Mouse (Mus musculus) heart, adult 2 months (tissue): ENCODE measurements around the gene Tbc1d4. TPM values are rescaled to one million over a fixed set of nuclear protein-coding genes. Genes with fewer than 3 reads are reported as not detected.
A peak's percentile ranks its signal among the peaks of the same experiment; 100 is the strongest.

Source experiments
- DNase-seq, 2 experiments: peaks; one replicate each; pipeline ENCODE4 v3.0.0; 2021
- H3K27ac ChIP-seq: fragments of 200-600 bp; 2 replicates; pipeline ENCODE4 v1.8.1; 2022
- H3K27me3 ChIP-seq: fragments of 200-500 bp; 2 replicates; pipeline ENCODE4 v1.6.1; 2012; ENCODE audit warnings: mild to moderate bottlenecking, low read length, inconsistent platforms, mixed read lengths; ENCODE audit not compliant: control insufficient read depth, insufficient read depth
- H3K36me3 ChIP-seq: fragments of 200-500 bp; 2 replicates; pipeline ENCODE4 v1.6.1; 2012; ENCODE audit warnings: low read length, inconsistent platforms; ENCODE audit not compliant: control insufficient read depth, insufficient read depth
- H3K4me1 ChIP-seq: fragments of 200-500 bp; 2 replicates; pipeline ENCODE4 v1.6.1; 2011; ENCODE audit warnings: low read length; ENCODE audit not compliant: control insufficient read depth, insufficient read depth
- H3K4me3 ChIP-seq: fragments of 200-600 bp; 2 replicates; pipeline ENCODE4 v1.8.1; 2022
- H3K79me2 ChIP-seq: fragments of 200-500 bp; replicated peaks from 2 replicates; pipeline ENCODE4 v1.6.1; 2012; ENCODE audit warnings: mild to moderate bottlenecking, inconsistent platforms, low read length, moderate library complexity, mixed read lengths; ENCODE audit not compliant: control insufficient read depth, insufficient read depth
- H3K9ac ChIP-seq: fragments of 200-500 bp; 2 replicates; pipeline ENCODE4 v1.6.1; 2012; ENCODE audit warnings: low read depth, mild to moderate bottlenecking, control low read depth, inconsistent platforms, low read length, mixed read lengths
- CTCF ChIP-seq: fragments of 200-600 bp; IDR thresholded peaks from 2 replicates; pipeline ENCODE4 v1.8.1; 2022; ENCODE audit warnings: antibody characterized with exemption, mild to moderate bottlenecking, moderate library complexity
- EP300 ChIP-seq: fragments of 200-500 bp; IDR thresholded peaks from 2 replicates; pipeline ENCODE4 v1.6.1; 2011; ENCODE audit warnings: low read depth, low read length, control low read depth; ENCODE audit not compliant: insufficient read depth
- POLR2A ChIP-seq: fragments of 200-500 bp; IDR thresholded peaks from 2 replicates; pipeline ENCODE4 v1.6.1; 2011; ENCODE audit warnings: mild to moderate bottlenecking, low read depth, low read length, control low read depth; ENCODE audit not compliant: insufficient read depth
- WGBS: fragments of 180-500 bp; shearing (Covaris S2); methylation state at CpG from one replicate; pipeline ENCODE4 v1.1.7; 2018; 5-methylcytosine and 5-hydroxymethylcytosine counted together
- intact Hi-C: fragments of 180-260 bp; cut with DNase I; formaldehyde crosslinking; loops from one replicate; pipeline ENCODE4 v1.15.1; 2025
- polyA plus RNA-seq: library from polyadenylated mRNA; depleted of rRNA; stranded (reverse); fragments of >200 nt; gene quantifications from 2 replicates; pipeline ENCODE4 v1.2.3, GENCODE M21; 2012
- total RNA-seq, 2 experiments: library from RNA; stranded (reverse); gene quantifications; 2 replicates each; pipeline ENCODE4 v1.2.3; 2021

Gene Tbc1d4
- total and polyA plus RNA-seq, 3 experiments, result 33.2 to 90.6 (median 84.1) TPM

GRCm38 (mm10) chr14:101605843-101606242, 3.1 kb downstream of the Tbc1d4 start:
- 59% methylated on average over 2 of the region's 2 CpGs for WGBS
- peak; percentile 45 for TF ChIP-seq CTCF
- no peak for TF ChIP-seq EP300
- no peaks in the 10 kb centered on the region; the same call in 1 of the 2 replicates for H3K4me1 ChIP-seq
- peaks cover 2% of the 10 kb centered on the region for H3K79me2 ChIP-seq
- H3K27me3 ChIP-seq, result no peaks in the 10 kb centered on the region
- H3K27ac ChIP-seq, result no peak overlapping the region
- H3K4me3 ChIP-seq, result no peak overlapping the region
- no peak for DNase-seq
- intact Hi-C loops, result loop anchor here (5.0 kb wide), 1 partner anchor 121 kb away; the partner anchor contains the start of genes Gm9922 and Lmo7
- no peak overlapping the region for H3K9ac ChIP-seq
- no peaks in the 10 kb centered on the region; the same call in 1 of the 2 replicates for H3K36me3 ChIP-seq

GRCm38 (mm10) chr14:101602851-101603250, 6.1 kb downstream of the Tbc1d4 start:
- WGBS, result 46% methylated on average over 3 of the region's 3 CpGs
- Histone ChIP-seq H3K79me2 (peaks cover 2% of the 10 kb centered on the region), H3K36me3 (no peaks in the 10 kb centered on the region; the same call in 1 of the 2 replicates), H3K27me3 (no peaks in the 10 kb centered on the region), H3K4me3 (no peak overlapping the region), H3K27ac (no peak overlapping the region), H3K4me1 (no peaks in the 10 kb centered on the region; the same call in 1 of the 2 replicates), H3K9ac (0 out of 2 replicates have a peak overlapping the region, but pooled peaks have one; percentile 30)
- no peak for DNase-seq
- intact Hi-C loops, result no loop called here
- TF ChIP-seq CTCF (no peak), POLR2A (no peak), EP300 (no peak)

GRCm38 (mm10) chr14:101597096-101597715, 11.8 kb downstream of the Tbc1d4 start:
- no peak overlapping the region for H3K4me3 ChIP-seq
- no peaks in the 10 kb centered on the region for H3K36me3 ChIP-seq
- H3K27ac ChIP-seq, result no peak overlapping the region
- H3K27me3 ChIP-seq, result no peaks in the 10 kb centered on the region
- DNase-seq, result peak in 1 of 2 experiments; percentile 33
- no peaks in the 10 kb centered on the region for H3K79me2 ChIP-seq
- H3K4me1 ChIP-seq, result no peaks in the 10 kb centered on the region
- H3K9ac ChIP-seq, result no peak overlapping the region
- TF ChIP-seq POLR2A (no peak), CTCF (no peak), EP300 (no peak)
- intact Hi-C loops, result loop anchor here (5.0 kb wide), 1 partner anchor 40 kb away; no protein-coding TSS in a partner anchor
- 73% methylated on average over 13 of the region's 14 CpGs for WGBS

- Histone ChIP-seq H3K27me3 (no peaks in the 10 kb centered on the region), H3K36me3 (no peaks in the 10 kb centered on the region), H3K79me2 (no peaks in the 10 kb centered on the region), H3K27ac (no peak overlapping the region), H3K9ac (no peak overlapping the region), H3K4me3 (no peak overlapping the region), H3K4me1 (no peaks in the 10 kb centered on the region)
- WGBS, result 91% methylated on average over 9 of the region's 9 CpGs
- TF ChIP-seq CTCF (no peak), EP300 (no peak), POLR2A (no peak)
- no peak for DNase-seq
- intact Hi-C loops, result loop anchor here (5.0 kb wide), 1 partner anchor 39 kb away; no protein-coding TSS in a partner anchor
These were observed 12.3 kb downstream of the Tbc1d4 start for GRCm38 (mm10) chr14:101596691-101597090.

GRCm38 (mm10) chr14:101595301-101596080, 13.5 kb downstream of the Tbc1d4 start:
- Histone ChIP-seq H3K27me3 (no peaks in the 10 kb centered on the region), H3K36me3 (0 out of 2 replicates have a peak, but pooled peaks cover 2% of the 10 kb centered on the region), H3K79me2 (no peaks in the 10 kb centered on the region), H3K4me3 (no peak overlapping the region), H3K9ac (no peak overlapping the region), H3K4me1 (no peaks in the 10 kb centered on the region), H3K27ac (no peak overlapping the region)
- intact Hi-C loops, result loop anchor here (5.0 kb wide), 1 partner anchor 38 kb away; no protein-coding TSS in a partner anchor
- WGBS, result 75% methylated on average over 13 of the region's 13 CpGs
- TF ChIP-seq POLR2A (no peak), CTCF (no peak), EP300 (no peak)
- DNase-seq, result no peak

- peaks cover 1% of the 10 kb centered on the region; the same call in 1 of the 2 replicates for H3K79me2 ChIP-seq
- intact Hi-C loops, result no loop called here
- H3K27ac ChIP-seq, result no peak overlapping the region
- TF ChIP-seq EP300 (no peak), CTCF (no peak), POLR2A (no peak)
- H3K27me3 ChIP-seq, result no peaks in the 10 kb centered on the region
- no peaks in the 10 kb centered on the region for H3K4me1 ChIP-seq
- DNase-seq, result no peak
- no peak overlapping the region for H3K4me3 ChIP-seq
- H3K9ac ChIP-seq, result no peak overlapping the region
- 56% methylated on average over 5 of the region's 5 CpGs for WGBS
- H3K36me3 ChIP-seq, result 0 out of 2 replicates have a peak, but pooled peaks cover 2% of the 10 kb centered on the region
These were observed 15.0 kb downstream of the Tbc1d4 start for GRCm38 (mm10) chr14:101594001-101594400.
